Mouse (Mus musculus): ENCODE results near the gene Efcc1. TPM values are rescaled to one million over a fixed set of nuclear protein-coding genes. Genes with fewer than 3 reads are reported as not detected.

Gene Efcc1
- polyA plus RNA-seq, 1 experiment = 4.0 TPM

DNA sequence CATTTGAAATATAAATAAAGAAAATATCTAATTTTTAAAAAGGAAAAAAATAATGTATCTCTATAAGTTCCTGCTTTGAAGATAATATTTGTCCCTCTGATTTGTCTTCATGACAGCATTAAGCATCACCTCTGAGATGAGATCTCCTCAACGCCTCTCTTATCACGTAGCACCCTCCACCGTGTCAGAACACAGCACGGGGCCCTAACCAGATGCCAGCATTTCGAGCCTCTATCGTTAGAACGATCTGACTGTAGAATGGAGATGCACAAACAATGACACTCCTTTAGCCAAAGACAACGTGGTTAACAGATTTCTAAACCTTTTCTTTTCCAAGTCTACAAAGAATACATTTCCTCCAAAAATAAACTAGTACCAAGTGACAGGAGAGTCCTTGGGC, 53.4 kb downstream of the Efcc1 start:
- no peaks in the 10 kb centered on the region for H3K27me3 ChIP-seq (ENCODE audit: control insufficient read depth, insufficient read depth, low read length)
- H3K4me1 ChIP-seq (ENCODE audit: control insufficient read depth, insufficient read depth, low read length) = peaks cover 13% of the 10 kb centered on the region
- 76% methylated on average over 8 of the region's 8 CpGs for WGBS
- no peak for DNase-seq
- H3K4me3 ChIP-seq (replicated peaks; ENCODE audit: insufficient read depth, low read depth, low read length) = no peak overlapping the region
- H3K27ac ChIP-seq (ENCODE audit: insufficient read depth, low read length) = no peak overlapping the region
- no peak for TF ChIP-seq CTCF (IDR thresholded peaks at IDR 0.05; ENCODE audit: borderline replicate concordance, insufficient read depth, low read depth, low read length)
- no peak for TF ChIP-seq POLR2A (IDR thresholded peaks at IDR 0.05; ENCODE audit: borderline replicate concordance, insufficient read depth, low read length)

DNA sequence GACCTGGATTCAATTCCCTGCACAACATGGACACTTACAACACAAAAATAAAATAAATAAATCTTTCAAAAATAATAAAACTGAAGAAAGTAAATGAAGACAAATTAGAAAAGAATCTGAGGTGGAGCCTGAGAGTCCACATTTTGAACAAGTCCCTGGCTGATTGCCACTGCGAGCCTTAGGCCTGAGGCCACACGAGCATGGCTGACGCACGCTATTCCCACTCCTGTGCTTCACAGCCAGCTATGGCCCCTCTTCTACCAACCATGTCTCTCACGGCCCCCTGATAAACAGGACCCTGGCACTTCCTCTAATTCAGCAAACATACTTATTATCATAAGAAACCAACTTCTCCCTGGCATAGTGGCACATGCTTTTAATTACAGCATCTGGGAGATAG, 56.0 kb downstream of the Efcc1 start:
- TF ChIP-seq POLR2A (IDR thresholded peaks at IDR 0.05; ENCODE audit: borderline replicate concordance, insufficient read depth, low read length) (no peak), CTCF (IDR thresholded peaks at IDR 0.05; ENCODE audit: borderline replicate concordance, insufficient read depth, low read depth, low read length) (no peak)
- H3K4me3 ChIP-seq (replicated peaks; ENCODE audit: insufficient read depth, low read depth, low read length) = no peak overlapping the region
- H3K4me1 ChIP-seq (ENCODE audit: control insufficient read depth, insufficient read depth, low read length) = peaks cover 25% of the 10 kb centered on the region
- no peaks in the 10 kb centered on the region for H3K27me3 ChIP-seq (ENCODE audit: control insufficient read depth, insufficient read depth, low read length)
- H3K27ac ChIP-seq (ENCODE audit: insufficient read depth, low read length) = no peak overlapping the region
- WGBS = 85% methylated on average over 5 of the region's 5 CpGs
- DNase-seq = no peak

DNA sequence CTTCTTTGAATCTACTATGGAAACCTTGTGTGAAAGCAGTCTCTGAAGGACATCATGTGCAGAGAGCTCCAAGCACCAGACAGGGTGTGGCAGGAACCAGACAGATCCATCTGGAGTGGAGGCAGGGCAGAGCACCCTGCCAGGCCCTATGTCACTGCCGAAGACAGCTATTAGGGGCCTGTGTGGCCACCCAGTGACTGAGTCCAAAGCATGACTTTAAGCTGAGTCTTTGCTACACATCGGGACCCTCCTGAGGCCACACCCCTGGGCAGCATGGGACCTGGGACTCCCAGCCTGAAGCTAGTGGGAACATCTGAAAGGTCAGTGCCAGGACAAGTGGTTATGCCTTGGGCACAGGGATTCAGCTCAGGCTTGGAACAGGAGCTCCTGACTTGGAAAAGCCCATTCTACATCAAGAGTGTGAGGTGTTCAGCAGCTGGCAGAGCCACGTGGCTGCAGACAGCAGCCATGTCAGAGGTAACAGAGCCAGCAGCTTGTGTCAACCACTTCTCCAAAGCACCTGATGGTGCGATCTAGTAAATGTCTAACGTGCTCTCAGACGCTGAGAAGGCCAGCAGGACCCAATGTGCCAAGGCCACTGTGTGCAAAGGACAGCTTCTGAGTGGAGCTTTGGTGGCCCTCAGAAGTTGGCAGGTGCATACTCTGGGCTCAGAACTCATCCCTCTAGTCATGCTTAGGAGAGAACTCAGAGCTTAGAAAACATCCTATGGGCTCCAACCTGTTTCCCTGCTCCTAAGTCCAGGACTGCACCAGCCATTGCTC, 56.6 kb downstream of the Efcc1 start:
- DNase-seq = no peak
- Histone ChIP-seq H3K4me1 (ENCODE audit: control insufficient read depth, insufficient read depth, low read length) (peaks cover 30% of the 10 kb centered on the region), H3K27me3 (ENCODE audit: control insufficient read depth, insufficient read depth, low read length) (no peaks in the 10 kb centered on the region), H3K4me3 (replicated peaks; ENCODE audit: insufficient read depth, low read depth, low read length) (no peak overlapping the region), H3K27ac (ENCODE audit: insufficient read depth, low read length) (no peak overlapping the region)
- TF ChIP-seq CTCF (IDR thresholded peaks at IDR 0.05; ENCODE audit: borderline replicate concordance, insufficient read depth, low read depth, low read length) (no peak), POLR2A (IDR thresholded peaks at IDR 0.05; ENCODE audit: borderline replicate concordance, insufficient read depth, low read length) (no peak)
- 61% methylated on average over 6 of the region's 6 CpGs for WGBS

DNA sequence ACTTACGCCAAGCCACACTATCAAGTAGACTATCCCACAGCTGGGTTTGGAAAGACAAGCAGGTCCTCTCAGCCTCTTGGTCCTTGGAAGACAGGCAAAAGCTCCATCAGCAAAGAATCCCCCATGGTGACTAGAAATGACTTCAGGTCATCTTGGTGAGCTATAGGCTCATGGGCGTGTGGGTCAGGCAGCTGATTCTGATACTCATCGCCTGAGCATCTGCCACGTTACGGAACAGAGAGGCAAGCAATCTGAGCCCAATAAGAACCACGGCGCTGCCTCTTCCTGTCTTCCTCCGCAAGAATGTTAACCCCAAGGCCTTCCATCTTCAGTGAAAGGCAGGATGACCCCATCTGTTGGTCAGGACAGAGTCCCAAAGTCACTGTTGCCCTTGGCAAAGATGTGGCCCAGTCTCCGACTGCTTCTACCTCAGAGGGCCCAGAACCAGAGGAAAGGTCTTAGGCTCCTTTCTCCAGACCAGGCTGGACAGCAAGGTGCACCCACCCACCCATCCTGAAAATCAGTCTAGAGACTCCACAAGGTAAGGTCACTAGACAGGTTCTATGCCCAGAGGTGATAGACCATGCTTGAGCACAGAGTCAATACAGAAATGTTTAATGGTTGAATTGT, 57.7 kb downstream of the Efcc1 start:
- 96% methylated on average over 9 of the region's 9 CpGs for WGBS
- H3K27me3 ChIP-seq (ENCODE audit: control insufficient read depth, insufficient read depth, low read length) = no peaks in the 10 kb centered on the region
- no peak for DNase-seq
- peaks cover 40% of the 10 kb centered on the region for H3K4me1 ChIP-seq (ENCODE audit: control insufficient read depth, insufficient read depth, low read length)
- TF ChIP-seq CTCF (IDR thresholded peaks at IDR 0.05; ENCODE audit: borderline replicate concordance, insufficient read depth, low read depth, low read length) (no peak), POLR2A (IDR thresholded peaks at IDR 0.05; ENCODE audit: borderline replicate concordance, insufficient read depth, low read length) (no peak)
- H3K27ac ChIP-seq (ENCODE audit: insufficient read depth, low read length) = no peak overlapping the region
- no peak overlapping the region for H3K4me3 ChIP-seq (replicated peaks; ENCODE audit: insufficient read depth, low read depth, low read length)

DNA sequence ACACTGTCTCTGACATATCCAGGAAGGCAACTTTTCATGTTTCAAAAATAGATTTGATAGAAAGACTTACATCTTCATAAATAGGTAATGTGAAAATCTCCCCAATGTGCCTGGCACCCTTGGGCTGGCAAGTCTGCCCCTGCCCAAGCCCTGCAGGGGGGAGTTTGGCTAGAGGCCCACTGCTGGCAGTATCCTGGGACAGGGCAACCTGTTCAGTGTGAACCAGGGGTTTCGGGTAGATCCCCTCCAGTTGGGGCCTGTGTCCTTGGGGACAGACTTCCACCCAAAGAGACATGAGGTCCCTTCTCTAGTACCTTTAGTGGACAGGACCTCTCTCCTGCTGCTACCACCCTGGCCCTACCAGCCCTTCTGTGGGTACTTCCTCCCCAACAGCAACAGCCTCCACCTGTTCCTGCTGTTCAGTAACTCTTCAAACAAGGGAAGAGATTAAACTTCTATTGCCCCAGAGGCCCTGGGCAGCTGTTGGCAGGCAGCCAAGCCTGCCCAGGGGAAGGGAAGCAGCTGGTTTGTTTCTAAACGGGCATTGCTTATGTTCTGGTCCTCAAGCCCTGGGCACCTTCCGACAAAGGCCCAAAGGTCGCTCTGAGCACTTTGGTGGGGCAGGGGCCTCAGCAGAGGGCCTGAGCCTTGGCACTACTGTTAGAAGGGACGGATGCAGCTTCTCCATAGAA, 58.4 kb downstream of the Efcc1 start:
- H3K4me3 ChIP-seq (replicated peaks; ENCODE audit: insufficient read depth, low read depth, low read length) = no peak overlapping the region

DNA sequence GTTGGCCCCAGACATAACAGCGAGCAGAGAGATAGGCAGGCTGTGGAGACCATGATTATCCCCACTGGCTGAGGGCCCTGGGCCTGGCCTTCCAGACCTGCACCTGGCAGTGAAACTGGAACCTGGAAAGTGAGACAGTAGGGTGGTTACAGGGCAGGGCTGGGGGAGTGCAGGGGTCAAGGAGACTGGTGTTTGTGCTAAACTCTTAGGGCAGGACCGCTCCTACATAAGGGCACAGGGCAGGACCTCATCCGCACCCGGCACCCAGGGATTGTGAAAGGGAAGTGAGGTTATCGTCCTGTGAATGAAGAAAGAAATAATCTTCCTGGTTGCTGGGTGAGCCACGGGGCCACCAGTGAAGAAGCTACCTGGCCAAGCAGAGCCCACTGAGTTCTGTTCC, 59.1 kb downstream of the Efcc1 start:
- DNase-seq = no peak
- no peak overlapping the region for H3K4me3 ChIP-seq (replicated peaks; ENCODE audit: insufficient read depth, low read depth, low read length)

More for the DNA sequence above, 58.4 kb downstream of the Efcc1 start:
- 48% methylated on average over 5 of the region's 5 CpGs for WGBS
- no peaks in the 10 kb centered on the region for H3K27me3 ChIP-seq (ENCODE audit: control insufficient read depth, insufficient read depth, low read length)
- peaks cover 44% of the 10 kb centered on the region for H3K4me1 ChIP-seq (ENCODE audit: control insufficient read depth, insufficient read depth, low read length)
- TF ChIP-seq POLR2A (IDR thresholded peaks at IDR 0.05; ENCODE audit: borderline replicate concordance, insufficient read depth, low read length) = no peak
- no peak for TF ChIP-seq CTCF (IDR thresholded peaks at IDR 0.05; ENCODE audit: borderline replicate concordance, insufficient read depth, low read depth, low read length)
- DNase-seq = peak in 1 of 2 experiments; percentile 29
- no peak overlapping the region for H3K27ac ChIP-seq (ENCODE audit: insufficient read depth, low read length)

DNA sequence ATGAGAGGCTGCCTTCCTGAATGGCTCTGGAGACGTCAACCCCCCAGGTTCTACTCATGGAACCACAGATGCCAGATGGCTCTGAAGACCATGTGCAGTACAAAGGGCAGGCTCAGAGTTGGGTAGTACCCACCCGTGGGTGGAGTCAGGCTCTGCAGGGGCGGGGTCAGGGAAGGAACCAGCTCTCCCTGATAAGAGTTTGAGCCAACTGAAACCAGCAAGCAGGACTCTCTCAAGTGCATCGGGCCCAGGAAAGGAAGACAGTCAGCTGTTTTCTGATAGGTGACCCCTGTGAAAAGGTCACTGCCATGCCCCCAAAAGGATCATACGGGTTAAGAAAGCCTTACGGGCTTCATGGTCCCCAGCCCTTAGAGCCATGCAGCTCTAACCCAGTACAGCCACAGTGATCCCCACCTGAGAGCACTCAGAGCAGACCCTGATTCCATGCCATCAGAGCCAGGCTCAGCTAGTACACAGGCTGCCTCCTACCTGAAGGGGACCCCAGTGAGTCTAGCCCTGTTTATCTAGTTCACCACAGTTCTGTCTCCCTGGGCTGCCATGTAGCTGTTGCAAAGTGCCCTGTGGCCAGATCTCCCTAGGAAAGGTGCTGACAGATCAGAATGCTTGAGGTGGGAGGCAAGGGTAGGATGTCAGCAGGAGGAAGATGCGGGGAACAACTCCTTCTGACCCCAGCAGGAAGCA, 60.3 kb downstream of the Efcc1 start:
- TF ChIP-seq POLR2A (IDR thresholded peaks at IDR 0.05; ENCODE audit: borderline replicate concordance, insufficient read depth, low read length) = no peak
- Histone ChIP-seq H3K4me1 (ENCODE audit: control insufficient read depth, insufficient read depth, low read length) (peaks cover 59% of the 10 kb centered on the region), H3K4me3 (replicated peaks; ENCODE audit: insufficient read depth, low read depth, low read length) (no peak overlapping the region), H3K27me3 (ENCODE audit: control insufficient read depth, insufficient read depth, low read length) (no peaks in the 10 kb centered on the region), H3K27ac (ENCODE audit: insufficient read depth, low read length) (no peak overlapping the region)
- peak in 1 of 2 experiments; percentile 31 for DNase-seq
- WGBS = 76% methylated on average over 7 of the region's 7 CpGs

More for the DNA sequence above, 59.1 kb downstream of the Efcc1 start:
- 96% methylated on average over 6 of the region's 6 CpGs for WGBS
- no peak overlapping the region for H3K27ac ChIP-seq (ENCODE audit: insufficient read depth, low read length)
- peaks cover 51% of the 10 kb centered on the region for H3K4me1 ChIP-seq (ENCODE audit: control insufficient read depth, insufficient read depth, low read length)
- H3K27me3 ChIP-seq (ENCODE audit: control insufficient read depth, insufficient read depth, low read length) = no peaks in the 10 kb centered on the region
- no peak for TF ChIP-seq CTCF (IDR thresholded peaks at IDR 0.05; ENCODE audit: borderline replicate concordance, insufficient read depth, low read depth, low read length)
- no peak for TF ChIP-seq POLR2A (IDR thresholded peaks at IDR 0.05; ENCODE audit: borderline replicate concordance, insufficient read depth, low read length)

Data from cerebellum, adult 2 months (tissue).